Mouse (Mus musculus): ENCODE data around the gene Olfr916. TPM values are rescaled to one million over a fixed set of nuclear protein-coding genes. Genes with fewer than 3 reads are reported as not detected.

Olfr916 gene
- not detected in 2 replicates for polyA plus RNA-seq (2015; fragmentation: Nextera tagmentation; extraction: Ambion mirVana)

GRCm38 (mm10) chr9:38659775-38660174 lies at the start of gene Olfr916:
Gene Olfr916 (minus strand): TSS chr9:38659875.
- ATAC-seq (no peak), DNase-seq (ENCODE audit: low spot score) (no peak)
- Histone ChIP-seq H3K9me3 (ENCODE audit: low read length) (no peaks in the 10 kb centered on the region), H3K9ac (replicated peaks; ENCODE audit: low read depth) (no peak within 1 kb of the TSS), H3K4me1 (ENCODE audit: insufficient read depth, low read depth, low read length) (no peaks in the 10 kb centered on the region), H3K4me2 (replicated peaks; ENCODE audit: low read depth, low read length) (no peak within 1 kb of the TSS), H3K36me3 (ENCODE audit: insufficient read depth, low read length) (no peaks in the 10 kb centered on the region), H3K27me3 (replicated peaks; ENCODE audit: insufficient read depth, low read length) (no peaks in the 10 kb centered on the region), H3K27ac (ENCODE audit: low read length) (no peak within 1 kb of the TSS), H3K4me3 (ENCODE audit: low read depth, low read length) (no peak within 1 kb of the TSS)
- TF ChIP-seq EP300 (IDR thresholded peaks at IDR 0.05) (no peak), CTCF (IDR thresholded peaks at IDR 0.05) (no peak)
- 38% methylated on average over 1 of the region's 1 CpGs for WGBS

GRCm38 (mm10) chr9:38674501-38674900 lies 14.8 kb upstream of the Olfr916 start, which contains the start of gene Olfr918:
Gene Olfr918 (minus strand): TSS chr9:38674601.
- H3K36me3 ChIP-seq (ENCODE audit: insufficient read depth, low read length) = no peaks in the 10 kb centered on the region
- H3K4me2 ChIP-seq (replicated peaks; ENCODE audit: low read depth, low read length) = no peak within 1 kb of the TSS
- DNase-seq (ENCODE audit: low spot score) = no peak
- no peak within 1 kb of the TSS for H3K9ac ChIP-seq (replicated peaks; ENCODE audit: low read depth)
- 73% methylated on average over 2 of the region's 2 CpGs for whole genome bisulfite sequencing
- H3K4me1 ChIP-seq (ENCODE audit: insufficient read depth, low read depth, low read length) = no peaks in the 10 kb centered on the region
- H3K27me3 ChIP-seq (replicated peaks; ENCODE audit: insufficient read depth, low read length) = no peaks in the 10 kb centered on the region
- no peaks in the 10 kb centered on the region for H3K9me3 ChIP-seq (ENCODE audit: low read length)
- no peak within 1 kb of the TSS for H3K27ac ChIP-seq (ENCODE audit: low read length)
- no peak within 1 kb of the TSS for H3K4me3 ChIP-seq (ENCODE audit: low read depth, low read length)
- ATAC-seq = no peak
- TF ChIP-seq EP300 (IDR thresholded peaks at IDR 0.05) (no peak), CTCF (IDR thresholded peaks at IDR 0.05) (no peak)

- no peak for ATAC-seq
- Histone ChIP-seq H3K27ac (ENCODE audit: low read length) (no peak overlapping the region), H3K4me3 (ENCODE audit: low read depth, low read length) (no peak overlapping the region), H3K4me1 (ENCODE audit: insufficient read depth, low read depth, low read length) (no peaks in the 10 kb centered on the region), H3K9me3 (ENCODE audit: low read length) (no peaks in the 10 kb centered on the region), H3K4me2 (replicated peaks; ENCODE audit: low read depth, low read length) (no peak overlapping the region), H3K27me3 (replicated peaks; ENCODE audit: insufficient read depth, low read length) (no peaks in the 10 kb centered on the region), H3K36me3 (ENCODE audit: insufficient read depth, low read length) (no peaks in the 10 kb centered on the region), H3K9ac (replicated peaks; ENCODE audit: low read depth) (no peak overlapping the region)
- WGBS = 65% methylated on average over 2 of the region's 2 CpGs
- no peak for TF ChIP-seq EP300 (IDR thresholded peaks at IDR 0.05)
- TF ChIP-seq CTCF (IDR thresholded peaks at IDR 0.05) = no peak
- DNase-seq (ENCODE audit: low spot score) = no peak
Observed at GRCm38 (mm10) chr9:38672887-38673286, 13.2 kb upstream of the Olfr916 start.

GRCm38 (mm10) chr9:38665742-38666141 lies 6.1 kb upstream of the Olfr916 start, which contains the start of gene Olfr917:
Gene Olfr917 (minus strand): TSS chr9:38665842.
- Histone ChIP-seq H3K4me2 (replicated peaks; ENCODE audit: low read depth, low read length) (no peak within 1 kb of the TSS), H3K9ac (replicated peaks; ENCODE audit: low read depth) (no peak within 1 kb of the TSS), H3K4me1 (ENCODE audit: insufficient read depth, low read depth, low read length) (no peaks in the 10 kb centered on the region), H3K36me3 (ENCODE audit: insufficient read depth, low read length) (no peaks in the 10 kb centered on the region), H3K27me3 (replicated peaks; ENCODE audit: insufficient read depth, low read length) (no peaks in the 10 kb centered on the region), H3K9me3 (ENCODE audit: low read length) (no peaks in the 10 kb centered on the region), H3K27ac (ENCODE audit: low read length) (no peak within 1 kb of the TSS), H3K4me3 (ENCODE audit: low read depth, low read length) (no peak within 1 kb of the TSS)
- ATAC-seq (no peak), DNase-seq (ENCODE audit: low spot score) (no peak)
- WGBS = 49% methylated on average over 1 of the region's 1 CpGs
- TF ChIP-seq CTCF (IDR thresholded peaks at IDR 0.05) (no peak), EP300 (IDR thresholded peaks at IDR 0.05) (no peak)

- H3K4me3 ChIP-seq (ENCODE audit: low read depth, low read length) = no peak overlapping the region
- TF ChIP-seq EP300 (IDR thresholded peaks at IDR 0.05) (no peak), CTCF (IDR thresholded peaks at IDR 0.05) (no peak)
- no peaks in the 10 kb centered on the region for H3K27me3 ChIP-seq (replicated peaks; ENCODE audit: insufficient read depth, low read length)
- H3K9ac ChIP-seq (replicated peaks; ENCODE audit: low read depth) = no peak overlapping the region
- no peaks in the 10 kb centered on the region for H3K4me1 ChIP-seq (ENCODE audit: insufficient read depth, low read depth, low read length)
- no peak for ATAC-seq
- no peak overlapping the region for H3K4me2 ChIP-seq (replicated peaks; ENCODE audit: low read depth, low read length)
- H3K27ac ChIP-seq (ENCODE audit: low read length) = no peak overlapping the region
- no peaks in the 10 kb centered on the region for H3K36me3 ChIP-seq (ENCODE audit: insufficient read depth, low read length)
- no peak for DNase-seq (ENCODE audit: low spot score)
- H3K9me3 ChIP-seq (ENCODE audit: low read length) = no peaks in the 10 kb centered on the region
- 68% methylated on average over 4 of the region's 4 CpGs for WGBS
Observed at GRCm38 (mm10) chr9:38632406-38632805, 27.3 kb downstream of the Olfr916 start.

Other genes with a start within 250 kb of the Olfr916 start
- gene Olfr901, start 230.4 kb downstream of the Olfr916 start, polyA plus RNA-seq (2015; fragmentation: Nextera tagmentation; extraction: Ambion mirVana) = not detected in 2 replicates
- gene Olfr902, start 212.2 kb downstream of the Olfr916 start, polyA plus RNA-seq (2015; fragmentation: Nextera tagmentation; extraction: Ambion mirVana) = not detected in 2 replicates
- gene Olfr904, start 196.7 kb downstream of the Olfr916 start, polyA plus RNA-seq (2015; fragmentation: Nextera tagmentation; extraction: Ambion mirVana) = not detected in 2 replicates
- gene Olfr905, start 188.8 kb downstream of the Olfr916 start, polyA plus RNA-seq (2015; fragmentation: Nextera tagmentation; extraction: Ambion mirVana) = not detected in 2 replicates
- gene Olfr906, start 172.8 kb downstream of the Olfr916 start, polyA plus RNA-seq (2015; fragmentation: Nextera tagmentation; extraction: Ambion mirVana) = not detected in 2 replicates
- gene Olfr907, start 164.1 kb downstream of the Olfr916 start, polyA plus RNA-seq (2015; fragmentation: Nextera tagmentation; extraction: Ambion mirVana) = not detected in 2 replicates
- not detected in 2 replicates for gene Olfr911-ps1, start 138.3 kb downstream of the Olfr916 start, polyA plus RNA-seq (2015; fragmentation: Nextera tagmentation; extraction: Ambion mirVana)
- gene Olfr910, start 122.0 kb downstream of the Olfr916 start, polyA plus RNA-seq (2015; fragmentation: Nextera tagmentation; extraction: Ambion mirVana) = not detected in 2 replicates
- not detected in 2 replicates for gene Olfr912, start 79.7 kb downstream of the Olfr916 start, polyA plus RNA-seq (2015; fragmentation: Nextera tagmentation; extraction: Ambion mirVana)
- not detected in 2 replicates for gene Olfr913, start 67.1 kb downstream of the Olfr916 start, polyA plus RNA-seq (2015; fragmentation: Nextera tagmentation; extraction: Ambion mirVana)
- gene Olfr914, start 54.8 kb downstream of the Olfr916 start, polyA plus RNA-seq (2015; fragmentation: Nextera tagmentation; extraction: Ambion mirVana) = not detected in 2 replicates
- not detected in 2 replicates for gene Olfr917, start 6.0 kb upstream of the Olfr916 start, polyA plus RNA-seq (2015; fragmentation: Nextera tagmentation; extraction: Ambion mirVana)
- gene Olfr918, start 14.7 kb upstream of the Olfr916 start, polyA plus RNA-seq (2015; fragmentation: Nextera tagmentation; extraction: Ambion mirVana) = not detected in 2 replicates
- not detected in 2 replicates for gene Olfr919, start 43.8 kb upstream of the Olfr916 start, polyA plus RNA-seq (2015; fragmentation: Nextera tagmentation; extraction: Ambion mirVana)
- gene Vwa5a, start 58.4 kb upstream of the Olfr916 start, polyA plus RNA-seq (2015; fragmentation: Nextera tagmentation; extraction: Ambion mirVana) = 30.3 and 34.9 TPM in 2 replicates
- 0.14 and 0.17 TPM in 2 replicates for gene Olfr920, start 92.4 kb upstream of the Olfr916 start, polyA plus RNA-seq (2015; fragmentation: Nextera tagmentation; extraction: Ambion mirVana)
- not detected in 2 replicates for gene Olfr921, start 113.2 kb upstream of the Olfr916 start, polyA plus RNA-seq (2015; fragmentation: Nextera tagmentation; extraction: Ambion mirVana)
- not detected in 2 replicates for gene Olfr922, start 154.7 kb upstream of the Olfr916 start, polyA plus RNA-seq (2015; fragmentation: Nextera tagmentation; extraction: Ambion mirVana)
- not detected in 2 replicates for gene Olfr923, start 166.7 kb upstream of the Olfr916 start, polyA plus RNA-seq (2015; fragmentation: Nextera tagmentation; extraction: Ambion mirVana)
- gene Olfr924, start 184.6 kb upstream of the Olfr916 start, polyA plus RNA-seq (2015; fragmentation: Nextera tagmentation; extraction: Ambion mirVana) = not detected in 2 replicates
- not detected in 2 replicates for gene Olfr26, start 195.2 kb upstream of the Olfr916 start, polyA plus RNA-seq (2015; fragmentation: Nextera tagmentation; extraction: Ambion mirVana)
- gene Olfr926, start 217.3 kb upstream of the Olfr916 start, polyA plus RNA-seq (2015; fragmentation: Nextera tagmentation; extraction: Ambion mirVana) = not detected in 2 replicates